Mouse (Mus musculus): ENCODE data around the gene Prkn. TPM values are rescaled to one million over a fixed set of nuclear protein-coding genes. Genes with fewer than 3 reads are reported as not detected.

The Prkn gene
- polyA plus RNA-seq, 1 experiment, result 1.3 TPM

- no peak for TF ChIP-seq GATA1 (IDR thresholded peaks at IDR 0.05; ENCODE audit: low read length)
These were observed 1072.0 kb downstream of the Prkn start for GRCm38 (mm10) chr17:11912136-11912535.

DNA sequence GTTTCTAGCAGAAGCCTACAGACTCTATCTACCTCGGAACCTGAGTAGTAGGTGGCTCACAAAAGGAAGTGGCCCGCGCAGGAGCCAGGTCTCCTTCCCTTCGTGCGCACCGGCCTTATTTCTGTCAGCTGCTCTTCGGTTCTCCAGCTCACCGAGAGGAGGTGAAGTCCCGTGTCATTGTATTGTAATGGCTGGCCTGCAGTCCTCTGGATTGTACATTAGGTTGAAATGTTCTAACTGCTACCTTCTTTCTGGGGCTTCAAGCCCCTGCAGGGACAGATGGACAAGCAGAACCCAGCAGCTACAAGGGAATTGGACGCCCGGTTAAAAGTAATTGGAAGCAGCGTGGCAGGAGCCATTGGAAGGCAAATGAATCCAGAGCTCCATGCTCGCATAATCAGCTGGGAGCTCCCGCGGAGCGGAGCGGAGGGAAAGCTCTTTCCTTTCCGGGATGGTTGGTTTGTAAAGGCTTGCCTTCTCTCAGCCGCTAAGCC, 1072.7 kb downstream of the Prkn start:
- TF ChIP-seq GATA1 (IDR thresholded peaks at IDR 0.05; ENCODE audit: low read length), result no peak

GRCm38 (mm10) chr17:11913620-11914019, 1073.4 kb downstream of the Prkn start:
- no peak for TF ChIP-seq GATA1 (IDR thresholded peaks at IDR 0.05; ENCODE audit: low read length)

- no peak for TF ChIP-seq GATA1 (IDR thresholded peaks at IDR 0.05; ENCODE audit: low read length)
These were observed 1074.3 kb downstream of the Prkn start for GRCm38 (mm10) chr17:11914451-11914850.

- no peak for TF ChIP-seq GATA1 (IDR thresholded peaks at IDR 0.05; ENCODE audit: low read length)
These were observed 1078.1 kb downstream of the Prkn start for GRCm38 (mm10) chr17:11918123-11918801.

DNA sequence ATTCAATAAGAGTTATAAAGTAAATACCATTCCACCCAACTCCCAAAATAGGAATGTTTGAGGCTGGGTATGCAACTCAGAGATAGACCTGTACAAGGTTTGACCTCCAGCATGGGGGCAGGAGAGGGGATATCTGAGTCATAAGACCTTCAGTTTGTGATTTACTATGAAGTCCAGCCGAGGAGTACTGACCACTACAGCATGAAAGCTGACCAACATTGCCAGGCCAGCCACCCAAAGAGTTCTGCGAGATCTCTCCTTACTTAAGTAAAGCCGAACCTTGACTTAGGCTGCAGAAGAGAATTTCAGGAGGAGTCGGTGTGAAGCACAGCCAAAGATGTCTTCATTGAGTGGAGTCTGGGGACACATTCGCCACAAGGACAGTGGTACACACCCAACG, 1079.4 kb downstream of the Prkn start:
- TF ChIP-seq GATA1 (IDR thresholded peaks at IDR 0.05; ENCODE audit: low read length), result no peak

GRCm38 (mm10) chr17:11921026-11921425, 1080.8 kb downstream of the Prkn start:
- TF ChIP-seq GATA1 (IDR thresholded peaks at IDR 0.05; ENCODE audit: low read length), result no peak

- no peak for TF ChIP-seq GATA1 (IDR thresholded peaks at IDR 0.05; ENCODE audit: low read length)
These were observed 1083.8 kb downstream of the Prkn start for GRCm38 (mm10) chr17:11923989-11924388.

DNA sequence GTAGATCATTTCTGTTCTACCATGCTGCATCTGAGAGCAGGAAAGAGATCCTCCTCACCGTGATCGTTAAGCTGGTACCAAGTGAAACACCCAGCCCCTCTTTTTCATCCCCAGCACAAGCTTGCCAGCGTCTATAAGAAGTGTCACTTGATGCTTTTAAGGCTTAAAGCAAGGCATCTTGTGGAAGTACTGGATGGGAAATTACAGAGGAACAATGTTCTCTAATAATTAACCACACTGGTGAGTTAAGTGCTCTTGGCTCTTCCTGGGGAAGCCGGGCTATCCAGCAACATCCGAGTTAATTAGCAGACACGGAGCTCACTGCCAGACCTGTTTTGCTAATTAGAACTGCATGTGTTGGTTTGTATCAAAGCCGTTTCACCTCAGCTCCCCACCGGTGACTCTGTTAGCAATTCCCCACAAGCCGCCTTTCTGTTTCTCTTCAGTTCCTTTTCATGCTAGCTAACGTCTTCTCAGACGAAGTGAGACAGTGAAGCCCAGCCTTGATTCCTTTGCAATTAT, 1086.7 kb downstream of the Prkn start:
- no peak for TF ChIP-seq GATA1 (IDR thresholded peaks at IDR 0.05; ENCODE audit: low read length)

DNA sequence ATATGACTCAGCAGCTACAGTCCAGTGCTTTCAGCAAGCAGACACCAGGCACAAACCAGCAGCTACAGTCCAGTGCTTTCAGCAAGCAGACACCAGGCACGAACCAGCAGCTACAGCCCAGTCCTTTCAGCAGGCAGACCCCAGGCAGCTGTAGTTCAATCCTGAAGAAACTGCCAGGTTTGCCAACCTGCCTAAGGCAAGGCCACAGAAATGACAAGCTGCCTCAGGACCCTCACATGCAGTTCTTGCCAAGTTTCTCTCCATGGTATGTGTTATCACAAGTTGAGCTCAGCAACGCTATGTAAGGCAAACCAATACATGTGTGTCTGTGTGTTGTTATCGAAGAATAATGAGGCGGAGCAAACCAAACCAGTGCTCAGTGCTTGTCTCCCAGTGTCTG, 1091.5 kb downstream of the Prkn start:
- no peak for TF ChIP-seq GATA1 (IDR thresholded peaks at IDR 0.05; ENCODE audit: low read length)

GRCm38 (mm10) chr17:11933737-11934136, 1093.6 kb downstream of the Prkn start:
- TF ChIP-seq GATA1 (IDR thresholded peaks at IDR 0.05; ENCODE audit: low read length), result no peak

DNA sequence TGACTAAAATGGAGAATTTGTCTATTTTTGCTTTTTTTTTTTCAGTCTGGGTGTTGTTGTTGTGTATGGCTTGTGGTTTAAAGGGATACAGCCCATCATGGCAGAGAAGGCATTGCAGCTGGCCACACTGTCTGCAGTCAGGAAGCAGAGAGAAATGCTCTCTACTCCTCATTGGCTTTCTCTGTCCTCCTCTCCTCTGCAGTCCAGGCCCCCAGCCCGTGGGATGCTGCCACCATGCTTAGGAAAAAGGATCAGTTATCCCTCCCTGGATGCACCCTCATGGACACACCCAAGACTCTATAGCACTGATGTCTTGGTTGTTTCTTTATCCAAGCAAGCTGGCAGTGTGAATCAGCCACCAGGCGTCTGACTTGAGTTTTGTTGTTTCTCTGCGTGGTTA, 1107.3 kb downstream of the Prkn start:
- no peak for TF ChIP-seq GATA1 (IDR thresholded peaks at IDR 0.05; ENCODE audit: low read length)

GRCm38 (mm10) chr17:11949551-11950197, 1109.5 kb downstream of the Prkn start:
- no peak for TF ChIP-seq GATA1 (IDR thresholded peaks at IDR 0.05; ENCODE audit: low read length)

GRCm38 (mm10) chr17:11950198-11950594, 1110.0 kb downstream of the Prkn start:
- TF ChIP-seq GATA1 (IDR thresholded peaks at IDR 0.05; ENCODE audit: low read length), result no peak

DNA sequence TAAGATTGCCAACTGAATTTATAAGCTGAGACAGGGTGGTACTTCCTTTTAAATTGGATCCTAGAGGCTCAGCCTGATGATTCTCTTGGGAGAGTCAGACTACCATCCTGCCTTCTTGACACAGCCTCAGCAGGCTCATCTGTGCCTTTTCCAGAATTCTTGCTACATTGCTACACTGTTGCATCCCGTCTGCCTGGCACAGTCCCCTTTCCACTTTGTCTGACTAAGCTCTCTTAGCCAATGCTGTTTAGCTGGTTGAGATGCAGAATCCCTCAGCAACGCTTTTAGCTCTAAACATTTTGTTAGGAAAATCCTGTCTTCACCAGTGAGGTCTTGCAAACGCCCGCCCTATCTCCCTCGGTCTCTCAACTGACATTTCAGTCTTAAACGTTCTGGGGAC, 1115.1 kb downstream of the Prkn start:
- TF ChIP-seq GATA1 (IDR thresholded peaks at IDR 0.05; ENCODE audit: low read length), result no peak

GRCm38 (mm10) chr17:11960492-11960891, 1120.3 kb downstream of the Prkn start:
- no peak for TF ChIP-seq GATA1 (IDR thresholded peaks at IDR 0.05; ENCODE audit: low read length)

GRCm38 (mm10) chr17:11962808-11963207, 1122.6 kb downstream of the Prkn start:
- TF ChIP-seq GATA1 (IDR thresholded peaks at IDR 0.05; ENCODE audit: low read length), result no peak
